Mouse (Mus musculus) c-Kit-positive CD71-positive TER-119-negative erythroid progenitor cells, embryonic 14.5 days (primary cell): ENCODE results near the gene 4930402H24Rik.
A peak's percentile ranks its signal among the peaks of the same experiment; 100 is the strongest.

Source experiments
- DNase-seq: peaks from one replicate; pipeline ENCODE4 v3.0.0-alpha.2; 2013; ENCODE audit warnings: low read depth

The 4930402H24Rik gene

DNA sequence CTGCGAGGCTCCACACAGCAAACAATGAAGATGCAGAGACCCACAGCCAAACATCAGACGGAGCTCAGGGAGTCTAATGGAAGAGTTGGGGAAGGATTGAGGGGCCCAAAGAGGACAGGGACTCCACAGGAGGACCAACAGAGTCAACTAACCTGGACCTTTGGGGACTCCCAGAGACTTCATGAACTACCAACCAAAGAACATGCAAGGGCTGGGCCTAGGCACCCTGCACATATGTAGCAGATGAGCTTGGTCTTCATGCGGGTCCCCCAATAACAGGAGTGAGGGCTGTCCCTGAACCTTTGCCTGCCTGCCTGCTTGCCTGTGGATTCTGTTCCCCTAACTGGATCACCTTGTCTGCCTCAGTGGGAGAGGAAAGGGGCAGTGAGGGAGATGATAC, 101.1 kb downstream of the 4930402H24Rik start:
- DNase-seq, result no peak

DNA sequence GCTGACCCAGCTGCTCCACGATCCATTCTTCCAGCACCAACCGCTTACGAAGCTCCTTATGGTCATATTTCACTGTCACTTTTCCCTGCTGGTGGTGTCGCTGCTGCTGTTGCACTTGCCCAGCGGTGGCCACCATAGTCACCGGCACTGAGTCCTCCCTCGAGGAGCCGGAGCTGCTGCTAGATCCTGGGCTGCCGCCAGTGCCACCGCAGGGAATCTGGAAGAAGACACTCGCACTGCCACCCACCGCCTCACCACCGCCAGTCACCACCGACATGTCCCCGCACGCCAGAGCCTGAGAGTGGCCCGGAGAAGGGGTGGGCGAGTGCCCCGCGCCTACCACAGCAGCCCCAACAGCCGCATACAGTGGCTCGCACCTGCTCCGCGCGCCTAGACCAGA, 102.5 kb downstream of the 4930402H24Rik start:
- DNase-seq, result no peak

DNA sequence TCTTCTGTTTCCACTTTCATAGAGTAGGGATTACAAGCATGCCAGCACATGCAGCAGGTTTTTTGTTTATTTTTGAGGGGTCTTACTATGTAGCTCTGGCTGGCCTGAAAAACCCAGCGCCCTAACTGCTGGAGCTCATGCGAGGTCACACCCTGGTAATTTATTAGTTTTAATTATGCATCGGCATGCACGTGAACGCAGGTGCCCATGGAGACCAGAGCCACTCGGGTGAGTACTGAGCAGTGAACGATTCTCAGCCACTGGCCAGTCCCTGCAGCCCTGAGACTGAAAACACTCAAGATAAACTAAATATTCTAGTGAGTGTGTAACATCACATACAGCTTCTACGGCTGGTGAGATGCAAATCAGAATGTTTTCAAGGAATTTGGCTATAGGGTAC, 110.5 kb downstream of the 4930402H24Rik start:
- no peak for DNase-seq

DNA sequence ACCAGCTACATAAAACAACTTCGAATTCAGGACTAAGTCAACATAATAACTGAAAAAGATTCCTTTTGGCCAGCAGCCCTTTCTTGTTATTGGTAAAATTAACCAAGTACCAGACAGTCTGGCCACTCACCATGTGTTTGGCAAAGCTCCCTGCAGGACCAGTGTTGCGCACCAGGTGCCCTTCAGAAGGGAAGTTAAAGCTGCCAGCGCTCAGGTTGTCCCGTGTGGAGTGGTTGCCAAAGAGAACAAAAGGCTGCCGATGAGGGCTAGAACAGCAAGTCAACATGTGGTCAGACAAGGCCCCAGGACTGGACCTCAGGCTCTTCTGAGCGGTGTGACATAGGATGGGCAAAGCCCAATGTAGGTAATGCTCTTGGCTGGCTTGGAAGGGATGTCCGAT, 114.5 kb downstream of the 4930402H24Rik start:
- DNase-seq, result no peak

DNA sequence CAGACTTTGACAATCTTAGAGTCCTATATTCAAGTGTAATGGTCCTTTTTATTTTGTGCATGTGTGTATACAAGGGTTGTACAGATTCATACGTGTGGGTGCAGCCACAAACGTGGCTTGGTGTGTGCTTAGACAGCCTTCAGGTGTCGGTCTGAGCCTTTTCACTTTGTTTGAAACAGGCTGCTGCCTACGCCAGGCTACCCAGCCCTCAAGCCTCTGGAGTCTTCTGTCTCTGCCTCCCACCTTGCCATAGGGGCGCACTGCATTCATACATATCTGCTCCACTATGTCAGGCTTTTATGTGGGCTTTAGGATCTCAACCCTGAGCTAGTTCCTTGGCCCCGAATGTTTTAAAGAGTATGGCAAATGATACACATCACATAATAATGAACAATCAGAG, 116.6 kb downstream of the 4930402H24Rik start:
- DNase-seq, result no peak

DNA sequence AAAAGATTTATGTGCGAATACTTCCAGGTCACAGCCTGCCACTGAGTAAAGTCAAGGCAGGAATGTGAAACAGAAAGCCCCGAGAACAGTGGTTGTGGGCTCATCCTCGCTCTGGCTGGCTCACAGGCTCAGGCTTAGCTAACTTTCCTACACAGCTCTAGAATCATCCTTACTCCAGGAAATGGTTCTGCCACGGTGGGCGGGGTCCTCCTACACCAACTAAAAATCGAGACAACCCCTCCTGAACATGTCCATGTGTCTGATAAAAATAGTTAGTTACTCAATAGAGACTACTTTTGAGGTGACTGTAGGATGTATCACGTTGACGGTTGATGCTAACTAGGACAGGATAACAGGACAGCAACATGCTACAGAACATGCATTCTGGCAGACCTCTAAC, 117.2 kb downstream of the 4930402H24Rik start:
- DNase-seq, result no peak

DNA sequence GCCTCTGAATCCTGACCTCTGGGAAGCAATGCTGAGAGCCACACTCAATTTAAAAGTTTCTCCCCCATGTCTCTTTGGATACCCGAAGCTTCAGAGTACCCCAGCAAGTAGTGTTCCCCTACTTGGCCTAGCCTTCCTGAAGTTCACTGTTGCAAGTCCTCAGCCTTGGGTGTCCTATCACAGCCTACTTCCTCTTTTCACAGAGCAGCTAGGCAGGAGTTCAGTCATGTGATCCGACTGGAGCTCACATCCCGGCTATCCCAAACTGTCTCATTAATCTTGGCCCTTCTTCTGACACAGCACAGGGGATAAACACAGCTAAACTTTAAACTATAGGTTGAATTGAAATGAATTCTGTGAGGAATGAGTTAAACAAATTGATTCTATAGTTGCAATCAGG, 121.3 kb downstream of the 4930402H24Rik start:
- no peak for DNase-seq

DNA sequence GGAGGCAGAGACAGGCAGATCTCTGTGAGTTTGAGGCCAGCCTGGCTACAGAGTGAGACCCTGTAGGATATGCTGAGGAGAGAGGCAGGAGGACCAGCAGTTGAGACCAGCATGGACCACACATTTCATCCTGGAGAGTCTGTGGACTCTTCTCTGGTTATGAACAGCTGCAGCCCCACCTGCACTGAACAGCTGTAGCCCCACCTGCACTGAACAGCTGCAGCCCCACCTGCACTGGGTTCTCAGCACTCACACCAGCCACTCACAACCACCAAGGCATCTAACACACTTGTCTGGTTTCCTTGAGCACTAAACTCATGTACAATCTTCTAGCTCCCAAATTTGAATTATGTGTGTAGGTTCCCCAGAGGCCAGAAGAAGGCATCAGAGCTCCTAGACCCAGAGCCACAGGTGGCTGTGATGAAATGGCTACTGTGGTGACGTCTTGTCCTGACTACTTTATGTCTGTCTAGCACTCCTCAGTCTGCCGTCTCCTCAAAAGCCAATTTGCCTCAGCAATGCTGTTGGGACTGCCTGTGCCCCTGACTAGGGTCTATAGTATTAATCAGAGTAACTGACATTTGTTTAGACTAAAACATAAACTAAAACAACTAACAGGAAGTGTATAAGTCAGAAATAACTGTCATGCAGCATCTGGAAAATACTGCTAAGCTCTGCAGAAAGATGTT, 125.4 kb downstream of the 4930402H24Rik start:
- DNase-seq, result no peak

DNA sequence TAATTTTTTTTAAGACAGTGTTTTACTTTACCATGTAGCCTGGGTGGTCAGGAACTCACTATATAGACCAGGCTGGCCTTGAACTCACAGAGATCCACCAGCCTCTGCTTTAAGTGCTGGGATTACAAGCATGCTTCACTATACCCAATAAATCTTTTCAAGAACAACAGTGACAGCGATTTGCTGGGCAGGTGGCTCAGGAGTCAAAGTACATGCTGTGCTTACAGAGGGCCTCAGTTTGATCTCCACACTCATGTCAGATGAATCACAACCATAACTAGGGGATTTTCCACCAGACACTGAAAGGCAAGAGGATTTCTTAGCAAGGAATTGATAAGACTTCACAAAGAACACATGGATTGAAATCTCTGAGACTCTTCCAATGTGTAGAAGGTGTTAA, 126.3 kb downstream of the 4930402H24Rik start:
- DNase-seq, result no peak

DNA sequence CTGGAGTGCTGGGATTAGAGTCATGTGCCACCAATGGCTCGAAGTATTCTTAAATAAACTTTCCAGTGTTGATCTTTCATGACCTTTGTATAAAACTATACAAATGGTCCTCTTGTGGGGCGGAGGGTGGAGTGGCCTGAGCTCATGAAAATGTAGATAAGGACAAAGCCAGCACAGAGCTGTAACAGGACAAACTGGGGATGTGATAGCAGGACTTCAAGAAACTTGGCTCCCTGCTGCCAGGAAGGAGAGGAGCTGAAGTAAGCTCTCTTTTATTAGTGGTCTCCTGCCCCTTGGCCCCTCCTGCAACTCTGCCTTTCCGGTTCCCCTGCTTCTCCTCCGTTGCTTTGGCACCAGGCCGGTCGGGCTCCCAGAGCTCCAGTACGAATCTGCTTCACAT, 129.6 kb downstream of the 4930402H24Rik start:
- DNase-seq, result no peak

DNA sequence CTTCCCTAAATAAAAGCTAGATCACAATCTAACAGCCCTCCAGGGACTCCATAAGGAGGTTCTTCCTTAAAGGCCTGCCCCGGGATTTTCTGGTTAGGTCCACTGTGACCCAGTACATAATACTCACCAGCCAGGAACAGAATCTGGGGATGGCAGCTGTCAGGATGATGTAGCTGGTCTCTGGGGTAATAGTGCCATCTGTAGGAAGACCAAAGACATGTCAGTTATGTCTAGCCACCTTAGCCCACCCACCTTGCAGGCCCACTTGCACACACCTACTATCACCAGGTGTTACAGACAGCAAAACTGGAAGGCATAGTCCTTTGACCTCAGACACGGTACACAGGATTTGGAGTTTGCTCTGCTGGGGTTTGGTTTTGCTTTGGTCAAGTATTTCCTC, 138.7 kb downstream of the 4930402H24Rik start:
- no peak for DNase-seq

DNA sequence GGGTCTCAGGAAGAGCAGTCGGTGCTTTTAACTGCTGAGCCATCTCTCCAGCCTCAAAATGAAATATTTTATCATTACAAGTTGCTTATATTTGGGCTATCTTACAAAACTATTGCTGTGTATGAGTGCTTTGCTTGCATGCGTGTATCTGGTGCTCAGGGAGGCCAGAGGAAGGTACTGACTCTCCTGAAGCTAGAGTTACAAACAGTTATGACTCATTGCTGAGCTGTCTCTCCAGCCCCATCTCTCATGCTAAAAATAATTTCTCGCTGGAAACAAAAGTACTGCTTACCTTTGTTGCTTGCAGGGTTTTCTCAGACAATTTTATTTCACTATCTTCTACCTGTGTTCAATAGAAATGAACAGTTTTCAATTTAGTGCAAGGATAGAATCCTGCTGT, 140.8 kb downstream of the 4930402H24Rik start:
- no peak for DNase-seq

DNA sequence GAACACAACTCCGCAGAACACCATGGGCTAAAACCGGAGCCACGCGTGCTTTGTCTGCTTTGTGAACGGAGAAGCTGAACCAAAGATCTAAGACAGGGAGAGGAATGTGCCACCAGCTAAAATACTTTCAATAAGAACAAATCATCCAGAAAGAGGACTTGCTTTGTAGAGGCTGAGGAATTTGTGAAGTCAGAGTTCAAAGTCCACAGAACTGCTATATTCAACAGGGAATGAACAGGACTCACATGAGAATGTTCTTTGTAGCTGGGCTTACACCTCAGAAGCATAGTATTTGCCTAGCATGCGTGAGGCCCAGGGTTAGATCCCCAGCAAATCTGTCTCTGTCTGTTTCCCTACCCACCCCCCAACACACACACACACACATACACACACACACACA, 145.3 kb downstream of the 4930402H24Rik start:
- DNase-seq, result no peak

DNA sequence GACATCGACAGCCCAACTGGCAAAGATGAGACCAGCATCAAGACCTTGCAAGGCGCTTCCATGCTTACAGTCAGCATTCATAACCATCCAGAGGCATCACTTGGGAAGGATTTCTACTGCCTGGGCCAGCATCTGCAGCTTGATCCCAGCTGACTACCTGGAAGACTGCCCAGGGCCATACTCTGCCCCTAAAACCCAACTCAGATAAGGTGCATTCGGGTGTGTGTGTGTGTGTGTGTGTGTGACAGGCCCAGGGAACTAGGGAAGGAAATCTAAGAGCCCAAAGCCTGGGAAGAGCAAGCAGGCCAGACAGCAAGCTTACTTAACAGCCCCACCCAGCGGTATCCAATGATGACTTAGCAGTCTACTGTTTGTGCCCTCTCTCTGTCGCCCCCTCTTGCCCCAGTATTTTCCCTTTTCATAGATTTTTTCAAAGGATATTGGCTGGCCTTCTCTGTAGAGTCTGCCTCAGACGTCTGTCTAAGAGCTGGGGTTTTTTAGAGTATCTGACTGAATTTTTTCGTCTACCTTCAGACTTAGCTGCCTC, 151.1 kb downstream of the 4930402H24Rik start:
- no peak for DNase-seq

DNA sequence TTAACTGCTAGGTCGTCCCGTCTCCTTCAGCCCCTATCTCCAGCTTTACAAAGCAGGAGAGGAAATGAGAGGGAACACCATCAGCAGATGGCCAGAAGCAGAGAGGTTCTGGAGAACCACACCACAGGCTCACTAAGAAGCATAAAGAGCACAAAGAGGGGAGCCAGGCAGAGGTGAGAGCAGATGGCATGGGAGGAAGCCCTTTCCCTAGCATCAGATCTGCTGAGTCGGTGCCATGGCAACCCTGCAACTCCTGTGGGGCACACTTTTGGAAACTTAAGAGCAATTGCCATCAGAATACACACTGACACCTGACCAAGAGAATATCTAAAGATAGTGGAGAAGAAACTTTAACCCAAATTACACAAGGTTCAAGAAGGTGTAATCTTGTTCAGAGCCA, 151.6 kb downstream of the 4930402H24Rik start:
- no peak for DNase-seq

DNA sequence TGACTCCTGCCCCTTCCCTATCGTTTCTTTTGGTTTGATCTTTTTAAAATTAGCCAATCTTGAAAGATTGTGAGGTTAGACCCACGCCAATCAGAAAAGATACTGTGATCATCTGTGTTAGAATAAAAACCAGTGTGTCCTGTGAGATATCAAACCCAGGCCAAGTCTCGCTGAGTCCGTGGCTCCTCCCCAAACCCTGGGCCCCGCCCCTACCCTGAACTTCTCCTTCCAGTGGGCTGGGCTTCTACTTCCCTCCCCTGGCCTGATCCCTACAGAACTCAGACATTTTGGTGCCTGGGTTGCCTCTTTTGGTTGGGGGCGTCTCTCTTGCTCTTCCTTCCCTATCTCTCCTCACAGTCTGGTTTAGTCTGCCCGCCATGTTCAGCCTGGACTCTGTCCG, 155.8 kb downstream of the 4930402H24Rik start:
- peak; percentile 51 for DNase-seq

DNA sequence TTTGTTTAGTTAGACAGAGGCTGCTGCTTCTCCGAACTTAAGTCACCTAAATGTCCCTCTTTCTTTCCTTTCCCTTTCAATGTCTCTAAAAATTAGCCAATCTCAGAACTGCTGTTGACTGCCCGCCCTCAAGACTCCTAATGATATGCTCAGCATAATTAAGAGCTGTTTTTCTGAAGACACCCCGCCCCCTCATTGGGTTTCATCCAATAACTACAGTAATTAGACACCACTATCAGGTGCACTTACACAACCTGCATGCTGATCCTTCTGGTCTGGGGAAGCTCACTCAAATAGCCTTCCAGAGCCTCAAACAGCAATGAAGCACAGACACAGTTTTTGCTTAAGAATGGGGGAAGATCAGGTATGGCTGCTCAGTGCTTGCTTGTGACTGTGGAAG, 156.5 kb downstream of the 4930402H24Rik start:
- no peak for DNase-seq

DNA sequence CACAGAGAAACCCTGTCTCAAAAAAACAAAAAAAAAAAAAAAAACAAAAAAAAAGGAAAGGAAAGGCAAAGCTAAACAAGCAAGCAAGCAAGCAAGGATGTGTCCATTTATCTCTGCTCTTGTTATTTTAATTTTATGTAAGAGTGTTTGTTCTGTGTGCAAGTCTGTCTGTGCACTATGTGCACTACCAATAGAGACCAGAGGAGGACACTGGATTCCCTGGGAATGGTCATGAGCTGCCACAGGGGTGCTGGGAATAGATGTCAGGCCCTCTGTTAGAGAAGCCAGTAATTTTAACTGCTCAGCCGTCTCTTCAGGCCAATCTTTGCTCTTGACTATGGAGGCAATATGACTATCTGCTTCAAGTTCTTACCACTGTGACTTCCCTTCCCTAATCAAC, 162.6 kb downstream of the 4930402H24Rik start:
- no peak for DNase-seq

DNA sequence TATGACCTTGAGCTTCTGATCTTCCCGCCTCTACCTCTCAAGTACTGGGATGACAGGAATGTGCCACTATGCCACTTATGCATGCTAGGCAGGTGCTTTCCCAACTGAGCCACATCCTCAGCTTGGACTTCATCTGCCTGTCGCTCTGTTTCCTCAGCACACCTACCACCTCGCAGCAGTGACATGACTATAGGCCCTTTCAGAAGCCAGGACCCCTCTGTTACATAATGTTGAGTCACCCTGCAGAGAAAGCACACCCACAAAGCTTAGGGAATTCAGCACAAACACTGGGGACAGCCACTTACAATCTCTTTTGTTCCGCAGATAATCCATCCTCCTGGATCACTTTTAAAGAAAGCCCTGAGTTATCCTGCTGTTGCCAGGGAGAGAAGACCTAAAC, 166.1 kb downstream of the 4930402H24Rik start:
- no peak for DNase-seq

DNA sequence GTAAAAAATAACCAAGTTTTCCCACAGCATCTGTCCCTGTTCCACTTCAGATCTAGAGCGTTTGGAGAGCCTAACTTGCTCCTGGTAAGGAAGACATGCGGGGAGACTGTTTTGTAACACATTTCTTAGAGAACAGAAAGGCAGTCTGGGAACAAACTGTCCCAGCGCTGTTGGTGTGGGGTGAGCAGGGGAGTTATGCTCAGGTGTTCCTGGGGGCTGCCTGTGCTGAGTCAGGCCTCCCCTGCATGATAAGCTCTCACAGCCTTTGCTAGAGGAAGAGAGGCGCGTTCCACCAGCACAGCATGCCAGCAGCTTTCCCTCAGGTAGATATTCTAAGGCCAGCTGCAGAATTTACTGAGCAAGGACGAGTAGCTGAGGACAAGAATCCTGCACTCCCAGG, 168.2 kb downstream of the 4930402H24Rik start:
- DNase-seq, result no peak

DNA sequence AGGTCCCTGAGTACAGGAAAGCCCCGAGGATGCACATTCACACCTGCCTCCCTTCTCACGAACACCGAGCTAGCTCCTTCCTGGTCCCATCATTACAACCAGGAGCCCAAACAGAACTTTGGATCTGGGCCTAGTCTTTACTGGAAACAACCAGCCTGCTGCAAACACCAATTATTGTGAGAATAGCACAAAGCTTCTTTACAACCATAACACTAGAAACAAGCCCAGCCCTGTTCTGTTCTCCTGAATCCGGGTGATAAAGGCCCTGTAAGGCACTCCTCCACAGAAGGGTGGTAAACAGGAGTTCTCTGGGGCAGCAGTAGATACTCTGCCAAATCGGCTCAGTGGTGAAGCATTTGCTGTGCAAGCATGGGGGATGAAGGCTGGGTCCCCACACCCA, 170.9 kb downstream of the 4930402H24Rik start:
- no peak for DNase-seq

DNA sequence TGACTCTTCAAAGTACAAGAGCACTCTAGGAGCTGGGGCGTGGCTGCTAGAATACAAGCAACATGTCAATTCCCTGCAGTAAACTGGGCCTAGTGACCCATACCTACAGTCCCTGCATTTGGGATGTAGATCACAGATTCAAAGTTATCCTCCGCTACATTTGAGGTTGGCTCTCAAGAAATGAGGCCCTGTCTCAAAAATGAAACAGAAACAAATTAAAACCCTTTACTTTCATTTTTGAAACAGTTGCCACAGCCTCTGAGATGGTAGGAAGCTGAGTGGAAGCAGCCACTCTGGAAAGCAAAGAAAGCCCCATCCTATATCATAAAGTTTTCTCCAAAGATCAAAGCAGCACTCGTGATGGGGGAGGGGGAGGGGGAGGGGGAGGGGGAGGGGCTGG, 172.8 kb downstream of the 4930402H24Rik start:
- no peak for DNase-seq

DNA sequence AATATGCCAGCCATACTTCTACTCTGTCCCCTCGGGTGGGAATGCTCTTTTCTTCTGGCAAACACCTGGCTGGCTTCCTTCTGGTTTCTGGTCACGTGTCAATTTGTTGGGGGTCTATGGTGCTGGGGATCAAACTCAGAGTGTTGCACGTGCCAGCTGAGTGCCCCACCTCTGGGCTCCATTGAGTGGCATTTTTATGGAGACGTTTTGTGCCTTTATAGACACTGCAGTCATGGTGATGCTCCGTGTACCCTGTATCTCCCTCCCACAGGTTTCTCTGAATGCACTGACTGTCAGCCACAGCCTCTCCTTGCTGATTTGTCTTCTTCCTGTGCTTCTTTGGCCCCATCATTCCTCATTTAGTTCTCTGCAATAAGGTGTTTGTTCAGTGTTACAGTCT, 174.4 kb downstream of the 4930402H24Rik start:
- DNase-seq, result no peak

DNA sequence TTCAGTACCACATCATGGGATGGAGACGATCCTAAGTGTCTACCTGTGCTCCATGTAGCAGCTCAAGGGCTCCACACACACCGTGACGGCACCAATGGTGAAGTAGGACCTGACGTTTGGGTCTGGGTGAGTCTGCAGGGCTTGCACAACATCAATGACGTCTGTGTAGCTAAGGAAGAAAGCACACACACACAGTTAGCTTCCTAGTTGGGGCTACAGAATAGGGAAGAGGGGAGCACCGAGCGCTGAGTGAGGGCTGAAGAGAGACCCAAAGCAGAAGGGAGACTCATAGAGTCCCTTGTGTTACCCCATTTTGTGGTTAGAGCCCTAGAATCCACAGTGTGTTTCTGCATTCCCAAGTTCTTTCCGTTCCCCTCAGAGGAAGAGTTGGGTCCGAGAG, 175.5 kb downstream of the 4930402H24Rik start:
- DNase-seq, result no peak
